Mouse (Mus musculus): ENCODE results near the gene Foxp1.

Gene Foxp1

DNA sequence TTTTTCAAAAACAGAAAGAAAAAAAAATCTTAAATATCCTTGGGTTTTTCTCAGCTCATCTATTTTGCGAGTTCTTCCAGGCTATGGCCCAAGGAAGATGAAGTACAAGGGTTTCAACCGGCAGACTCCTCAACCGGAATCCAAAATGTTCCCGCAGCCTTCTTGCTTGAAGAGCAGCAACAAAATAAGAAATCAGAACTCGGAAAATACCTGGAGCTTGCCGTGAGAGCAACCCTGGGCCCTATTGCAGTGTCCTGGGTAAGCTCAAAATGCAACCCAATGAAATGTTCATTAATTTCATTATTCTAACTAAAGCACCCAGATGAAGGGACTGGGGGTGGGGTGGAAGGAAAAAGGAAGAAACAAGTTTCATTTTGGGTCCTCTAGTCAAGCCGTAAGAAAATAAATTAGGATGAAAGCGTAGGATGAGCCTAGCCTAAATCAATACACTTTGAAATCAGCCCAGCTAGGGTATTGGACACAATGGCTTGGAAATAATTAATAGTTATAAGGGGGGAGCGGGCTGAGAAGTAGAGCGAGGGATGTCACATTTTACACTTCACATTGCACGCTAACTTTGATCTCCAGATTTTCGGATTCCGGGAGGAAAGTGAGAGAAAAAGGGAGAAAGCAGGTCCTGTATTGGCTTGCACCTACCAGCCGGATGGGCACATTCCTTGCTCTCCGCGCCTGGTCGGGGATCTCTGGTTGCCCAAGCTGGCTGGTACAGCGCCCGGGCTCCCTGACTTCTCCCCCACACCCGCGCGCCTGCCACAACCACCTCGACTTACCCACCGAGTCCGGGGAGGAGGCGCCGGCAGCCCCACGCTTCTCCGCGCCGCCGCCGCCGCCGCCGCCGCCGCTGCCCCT, 2.5 kb downstream of the Foxp1 start:
- peak; percentile 45 for DNase-seq

DNA sequence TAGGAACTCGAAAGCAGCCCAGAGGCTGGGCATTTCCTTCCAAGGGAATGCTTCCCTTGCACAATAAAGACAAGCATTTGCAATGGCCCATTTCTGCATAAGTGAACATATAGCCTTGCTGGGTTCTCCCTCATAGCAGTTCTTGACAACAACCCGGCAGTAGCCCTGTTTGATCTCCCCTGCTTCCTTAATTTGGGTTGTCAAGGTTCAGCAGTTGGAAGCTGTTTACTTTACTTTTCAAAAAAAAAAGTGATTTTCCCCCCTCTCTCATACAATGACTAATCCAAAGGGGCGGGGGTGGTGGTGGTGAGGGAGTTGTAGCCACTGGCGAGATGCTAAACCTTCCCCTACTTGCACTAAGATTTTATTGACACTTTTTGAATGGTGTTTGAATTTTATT, 3.5 kb downstream of the Foxp1 start:
- no peak for DNase-seq

DNA sequence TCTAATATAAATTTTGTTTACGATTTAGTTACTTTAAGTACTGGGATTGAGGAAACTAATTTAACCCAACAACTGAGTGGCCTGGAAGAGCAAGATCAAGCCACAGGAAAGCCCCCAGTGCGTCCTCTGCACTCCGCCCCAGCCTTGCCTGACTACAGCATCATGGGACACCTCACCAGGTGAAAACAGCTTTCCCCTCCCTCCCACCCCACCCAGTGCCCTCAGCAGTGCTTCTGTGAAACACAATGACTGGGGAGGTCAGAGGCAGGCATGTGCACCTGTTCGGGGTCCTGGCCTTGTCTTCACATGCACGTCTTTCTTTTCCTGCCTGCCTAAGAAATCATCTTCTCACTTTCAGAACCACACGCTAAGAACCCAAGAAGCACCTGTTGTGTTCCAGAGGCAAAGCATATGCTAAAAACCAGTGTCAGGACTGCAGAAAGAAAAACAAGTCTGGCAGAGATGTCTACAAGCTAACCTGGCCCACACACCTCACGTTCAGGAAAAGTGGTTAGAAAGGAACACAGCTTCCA, 6.8 kb downstream of the Foxp1 start:
- DNase-seq: no peak

DNA sequence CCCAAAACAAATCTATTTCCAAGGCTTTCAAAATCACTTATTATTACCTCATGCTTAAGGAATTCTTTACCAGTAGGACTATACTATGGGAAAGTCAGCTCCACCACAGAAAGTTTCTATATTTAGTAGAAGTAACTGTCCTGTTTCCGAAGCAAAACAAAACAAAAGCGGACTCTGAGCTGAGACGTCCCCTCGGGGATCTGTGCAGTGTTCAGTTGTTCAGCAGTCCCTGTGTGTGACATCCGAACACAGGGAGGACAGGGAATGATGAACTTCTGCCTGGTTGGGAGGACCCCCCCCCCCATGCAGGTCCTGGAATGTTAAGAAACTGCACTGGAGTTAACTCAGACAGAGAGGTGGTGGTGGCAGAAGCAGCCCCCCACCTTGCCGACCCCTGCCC, 10.7 kb downstream of the Foxp1 start:
- DNase-seq: no peak

DNA sequence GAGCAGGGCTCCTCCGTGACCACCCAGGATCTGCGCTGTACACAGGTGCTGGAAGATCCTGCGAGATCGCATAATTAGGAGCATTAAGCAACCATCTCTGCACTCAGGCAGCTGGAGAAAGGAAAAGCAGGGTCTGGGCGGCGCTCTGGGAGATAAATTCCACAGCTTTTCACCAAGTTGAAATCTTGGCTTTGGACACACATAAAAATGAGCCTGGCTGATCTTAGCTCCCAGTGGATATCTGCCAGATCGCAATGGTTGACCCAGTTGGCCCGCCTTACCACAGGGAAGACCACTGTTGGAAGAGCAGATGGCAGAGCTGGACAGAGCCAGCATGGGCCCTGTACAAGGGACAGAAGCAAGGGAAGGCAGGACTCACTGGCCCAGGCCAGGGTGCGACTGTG, 13.3 kb downstream of the Foxp1 start:
- DNase-seq: peak; percentile 30

DNA sequence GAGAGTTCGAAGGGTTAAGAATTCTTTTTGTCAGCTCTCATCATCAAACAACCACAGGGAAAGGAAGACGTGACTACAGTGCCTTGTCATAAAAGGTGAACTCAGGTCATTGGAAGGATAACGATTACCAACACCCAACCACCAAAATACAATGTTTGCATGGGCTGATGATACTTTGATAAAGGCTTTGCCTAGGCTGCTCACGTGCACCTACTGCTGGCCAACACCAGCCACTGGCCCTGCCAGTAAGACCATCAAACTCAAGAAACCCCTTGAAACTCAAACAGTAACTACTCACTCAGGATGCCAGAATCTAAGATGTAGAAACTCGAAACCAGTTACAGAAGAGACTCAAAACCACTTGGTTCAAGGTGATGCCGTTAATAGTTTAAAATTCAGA, 15.7 kb downstream of the Foxp1 start:
- DNase-seq: no peak

DNA sequence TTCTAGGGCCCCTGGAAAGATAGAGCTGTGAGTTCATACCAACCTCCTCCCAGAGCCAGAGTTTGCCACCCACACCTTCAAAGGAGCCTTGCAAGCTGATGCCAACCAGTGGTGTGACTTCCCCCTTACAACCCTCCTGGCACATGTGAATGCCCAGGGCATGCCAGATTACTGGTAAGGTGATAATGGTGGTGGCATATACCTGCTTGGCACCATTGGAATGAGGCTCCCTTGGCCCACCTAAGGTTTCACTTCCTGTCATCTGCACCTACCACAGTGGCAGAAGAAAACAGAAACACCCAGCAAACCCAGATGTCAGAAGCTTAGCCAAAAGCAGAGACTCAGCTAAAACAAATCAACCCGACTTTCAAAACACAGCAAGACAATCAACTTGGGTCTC, 18.8 kb downstream of the Foxp1 start:
- no peak for DNase-seq

DNA sequence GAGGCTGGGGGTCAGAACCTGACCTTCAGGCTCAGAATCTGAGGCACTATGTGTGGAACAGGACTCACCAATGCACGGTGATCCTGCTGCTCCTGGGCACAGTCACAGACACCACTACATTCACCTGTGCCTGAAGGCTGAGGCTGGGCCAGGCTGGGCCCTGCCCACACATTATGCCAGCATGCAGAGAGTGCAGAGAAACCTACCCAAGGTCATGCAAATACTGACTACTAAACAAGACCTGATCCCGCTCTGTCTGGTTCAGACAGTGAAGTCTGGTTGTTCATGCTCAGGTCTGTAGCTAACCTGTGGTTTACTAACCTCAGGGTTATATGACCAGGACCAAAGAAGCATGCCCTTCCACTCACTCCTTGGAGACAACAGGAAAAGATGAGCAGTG, 19.8 kb downstream of the Foxp1 start:
- no peak for DNase-seq

DNA sequence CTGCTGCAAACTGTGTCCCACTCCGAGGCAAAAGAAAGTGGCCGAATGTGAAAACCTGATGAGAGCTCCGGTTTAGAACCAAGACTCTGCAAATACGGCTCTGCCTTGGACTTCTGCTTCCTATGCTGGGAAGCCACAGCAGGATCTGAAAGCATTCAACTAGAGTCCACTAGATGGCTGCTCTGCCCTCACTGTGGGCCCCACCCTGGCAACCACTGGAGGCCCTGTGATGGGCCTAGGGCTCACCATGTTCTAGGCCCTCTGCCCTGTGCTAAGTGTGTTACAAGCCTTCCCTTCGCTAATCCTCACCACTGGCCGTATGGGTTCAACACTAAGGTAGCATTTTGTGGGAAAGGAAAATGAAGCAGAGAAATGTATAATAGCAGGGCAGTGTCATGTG, 20.2 kb downstream of the Foxp1 start:
- no peak for DNase-seq

DNA sequence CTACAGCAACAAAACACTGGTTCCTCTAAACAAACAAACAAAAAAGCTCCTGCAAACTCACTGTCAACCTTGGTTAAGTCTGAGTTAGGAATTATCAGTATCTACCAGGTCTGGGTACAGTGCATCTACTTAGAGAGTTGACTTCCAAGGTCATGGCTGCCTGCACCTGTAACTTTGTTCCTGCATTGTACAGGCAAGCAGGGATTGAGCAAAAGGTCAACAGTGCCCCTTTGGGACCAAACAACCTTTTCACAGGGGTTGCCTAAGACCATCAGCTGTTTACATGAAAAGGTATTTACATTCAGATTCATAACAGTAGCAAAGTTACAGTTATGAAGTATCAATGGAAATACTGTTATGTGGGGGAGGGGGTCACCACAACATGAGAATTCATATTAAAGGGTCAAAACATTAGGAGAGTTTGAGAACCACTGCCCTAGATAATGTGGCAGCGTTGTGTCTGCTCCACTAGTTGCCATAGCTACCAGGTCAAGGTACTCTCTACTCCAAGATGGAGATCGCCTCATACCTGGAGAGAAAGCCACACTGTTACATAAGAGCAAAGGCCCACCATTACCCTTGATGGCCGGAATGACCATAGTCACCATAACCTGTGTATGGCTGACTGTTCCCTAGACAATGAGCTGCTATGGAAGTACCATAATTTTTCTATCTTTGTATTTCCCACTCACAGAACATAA, 21.8 kb downstream of the Foxp1 start:
- no peak for DNase-seq

DNA sequence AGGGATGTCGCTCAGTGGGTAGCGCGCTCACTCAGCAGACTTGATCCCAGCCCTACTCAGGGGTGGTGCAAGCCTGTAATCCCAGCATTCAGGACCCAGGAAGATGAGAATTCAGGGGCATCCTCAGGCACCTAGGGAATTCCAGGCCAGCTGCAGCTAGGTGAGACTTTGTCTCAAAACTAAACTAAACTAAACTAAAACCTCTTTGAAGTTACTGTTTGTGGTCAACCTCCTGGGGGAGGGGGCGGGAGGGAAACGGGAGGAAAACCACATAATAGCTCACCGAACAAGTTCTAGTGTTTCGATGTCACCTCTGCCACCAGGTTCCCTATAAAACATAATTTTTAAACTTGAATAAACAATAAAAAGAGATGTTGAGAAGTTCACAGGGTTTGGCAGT, 24.4 kb downstream of the Foxp1 start:
- no peak for DNase-seq

DNA sequence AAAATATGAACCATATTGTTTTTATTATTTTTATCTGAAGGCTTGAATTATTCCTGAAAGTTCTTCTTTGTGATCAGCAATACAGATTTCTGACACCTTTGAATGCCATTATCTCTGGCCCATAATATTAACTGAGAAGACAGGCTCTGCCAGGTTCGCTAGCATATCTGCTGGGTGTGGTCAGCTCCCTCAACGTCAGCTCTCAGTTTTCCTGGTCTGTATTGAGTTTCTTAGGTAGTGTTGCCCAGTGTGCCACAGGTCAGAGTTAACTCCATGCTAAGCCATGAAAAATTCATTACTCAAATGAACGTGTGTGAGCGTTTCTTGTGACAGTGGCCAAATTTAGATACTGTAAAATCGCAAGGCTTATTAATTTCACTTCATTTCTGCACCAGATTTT, 26.4 kb downstream of the Foxp1 start:
- no peak for DNase-seq

DNA sequence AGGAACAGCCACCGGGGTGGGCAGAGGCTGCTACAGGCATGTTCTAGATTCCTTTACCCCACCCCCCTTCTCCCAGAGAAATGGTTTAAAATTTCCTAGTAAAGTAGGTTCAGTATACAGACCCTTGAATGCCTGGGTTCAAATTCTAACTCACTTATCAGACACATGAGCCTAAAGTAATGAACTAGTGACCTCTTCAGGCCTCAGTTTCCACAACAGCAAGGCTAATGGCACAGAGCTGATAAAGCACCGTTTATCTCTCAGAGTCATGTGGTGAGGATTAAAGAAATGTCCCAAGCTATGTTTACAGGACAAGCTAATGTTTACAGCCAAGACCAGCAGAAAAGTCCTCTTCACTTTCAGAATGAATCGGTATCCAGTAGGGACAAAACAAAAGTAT, 29.6 kb downstream of the Foxp1 start:
- DNase-seq: no peak

DNA sequence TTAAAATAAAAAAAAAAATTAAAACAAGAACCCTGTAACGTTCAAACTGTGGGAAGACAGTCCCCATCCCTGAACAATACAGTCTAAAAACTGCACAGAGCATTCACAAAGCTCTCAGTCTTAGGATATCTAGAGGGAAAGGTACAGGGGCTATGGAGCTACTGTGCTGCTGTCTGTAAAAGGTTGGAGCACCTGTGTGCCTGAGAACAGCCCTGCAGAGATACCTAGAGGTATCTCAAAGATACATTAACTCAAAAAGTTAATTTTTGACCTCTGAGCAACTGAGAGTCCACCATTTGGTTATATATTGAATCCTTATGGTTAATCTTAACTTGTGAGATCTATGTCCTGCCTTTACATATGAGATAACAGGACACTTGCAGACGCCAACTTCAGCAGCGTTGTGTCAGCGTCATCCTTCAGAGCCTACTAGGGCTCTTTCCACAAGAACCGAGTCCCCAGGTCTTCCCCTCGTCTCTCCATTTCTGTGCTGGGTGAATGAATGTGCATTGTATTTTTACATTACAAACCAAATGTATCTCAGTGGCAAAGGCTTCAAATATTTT, 30.5 kb downstream of the Foxp1 start:
- DNase-seq: no peak

DNA sequence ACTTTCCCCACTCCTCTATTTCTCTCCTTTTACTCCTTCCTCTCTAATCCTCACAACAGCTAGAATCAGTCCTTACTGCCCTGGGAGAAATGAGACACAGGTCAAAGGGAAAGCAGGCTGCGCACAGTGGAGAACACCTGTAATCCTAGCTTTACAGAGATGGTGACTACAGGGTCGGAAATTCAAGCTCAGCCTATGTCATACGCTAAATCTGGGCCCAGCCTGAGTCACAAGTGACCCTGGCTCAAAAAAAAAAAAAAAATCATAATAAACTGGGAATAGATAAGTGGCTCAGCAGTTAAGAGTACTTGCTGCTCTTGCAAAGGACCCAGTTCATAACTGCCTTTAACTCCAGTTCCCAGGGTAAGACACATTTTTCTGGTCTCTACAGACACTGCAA, 31.4 kb downstream of the Foxp1 start:
- no peak for DNase-seq

DNA sequence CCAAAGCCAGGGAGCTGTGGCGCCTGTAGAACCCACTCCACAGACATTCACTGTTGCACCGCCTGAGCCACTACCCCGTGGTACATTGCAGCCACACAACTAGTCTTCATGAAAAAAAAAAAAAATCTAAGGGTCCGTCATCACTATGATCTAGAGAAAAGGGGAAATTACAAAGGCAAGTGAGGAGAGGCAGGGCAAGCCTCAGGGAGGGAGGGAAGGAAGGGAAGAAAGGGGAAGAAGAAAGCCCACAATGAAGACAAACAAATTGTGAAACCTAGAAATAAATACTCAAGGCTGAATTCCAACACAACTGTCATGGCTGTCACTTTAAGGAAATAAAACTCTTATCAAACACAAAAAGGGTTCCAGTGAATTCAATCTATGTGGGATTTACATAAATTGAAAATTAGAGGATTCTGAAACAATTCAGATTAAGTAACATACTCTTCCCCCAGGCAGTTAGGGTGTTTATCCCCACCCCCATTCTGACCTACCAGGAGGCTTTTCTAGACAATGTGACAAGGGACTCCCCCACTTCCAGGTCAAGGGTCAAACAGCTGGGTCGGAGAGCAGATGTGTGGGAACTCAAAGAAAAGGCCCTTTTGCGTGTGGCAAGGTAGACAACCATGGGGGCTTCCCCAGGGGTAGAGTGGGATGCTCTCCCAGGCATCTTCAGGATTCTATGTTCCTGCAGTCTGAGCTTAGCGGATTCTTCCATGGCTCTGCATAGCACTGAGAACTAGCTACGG, 32.4 kb downstream of the Foxp1 start:
- DNase-seq: no peak

DNA sequence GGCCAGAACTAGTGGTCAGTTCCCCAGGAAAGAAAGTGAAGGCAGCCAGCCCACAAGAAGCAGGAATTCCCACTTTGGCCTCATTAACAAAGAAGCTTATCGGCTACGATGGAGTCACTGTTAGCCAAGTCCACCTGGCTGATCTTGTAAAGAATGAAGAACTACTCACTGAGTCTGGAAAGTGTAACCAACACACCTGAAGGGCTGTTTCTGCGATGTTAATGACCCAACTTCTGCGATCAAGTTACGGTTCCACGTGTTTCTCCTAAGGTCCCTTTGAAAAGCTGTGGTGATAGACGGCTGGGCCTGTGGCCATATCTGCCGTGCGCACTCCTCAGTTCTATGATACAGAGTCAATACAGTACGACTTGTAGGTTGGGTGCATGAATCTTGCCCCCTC, 33.1 kb downstream of the Foxp1 start:
- DNase-seq: no peak

DNA sequence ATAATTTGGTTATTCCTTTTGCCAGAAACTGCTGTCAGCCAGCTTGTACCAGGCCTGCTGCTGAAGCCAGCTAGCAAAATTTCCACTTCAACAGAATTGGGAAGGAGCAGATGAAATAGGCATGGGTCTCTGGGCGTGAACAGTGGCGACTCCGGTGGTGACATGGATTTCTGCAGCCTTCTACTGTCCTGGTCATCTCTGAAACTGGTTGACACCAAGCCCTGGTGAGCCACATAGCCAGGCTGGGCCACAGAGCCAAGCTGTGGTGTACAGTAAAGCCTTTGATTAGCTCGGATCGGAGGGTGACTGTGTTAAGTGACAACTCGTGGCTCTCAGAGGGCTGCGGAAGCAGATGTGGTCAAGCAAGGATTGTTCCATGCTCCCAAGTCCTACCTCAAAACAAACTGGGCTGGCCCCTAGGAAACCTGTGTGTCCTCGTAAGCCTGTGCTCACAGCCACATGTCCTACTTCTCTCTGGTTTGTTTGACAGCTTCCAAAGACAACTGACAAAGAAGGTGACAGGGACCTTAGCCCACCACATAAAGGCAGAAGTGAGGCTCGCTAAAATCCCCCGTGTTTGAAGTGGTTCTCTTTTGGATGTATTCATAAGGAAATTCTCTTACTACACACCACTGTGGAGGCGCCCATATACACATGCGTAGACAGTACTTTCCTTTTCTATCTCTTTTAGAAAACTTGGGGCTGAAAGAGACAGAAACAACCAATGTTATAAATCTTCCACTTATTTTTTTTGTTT, 36.5 kb downstream of the Foxp1 start:
- DNase-seq: no peak

DNA sequence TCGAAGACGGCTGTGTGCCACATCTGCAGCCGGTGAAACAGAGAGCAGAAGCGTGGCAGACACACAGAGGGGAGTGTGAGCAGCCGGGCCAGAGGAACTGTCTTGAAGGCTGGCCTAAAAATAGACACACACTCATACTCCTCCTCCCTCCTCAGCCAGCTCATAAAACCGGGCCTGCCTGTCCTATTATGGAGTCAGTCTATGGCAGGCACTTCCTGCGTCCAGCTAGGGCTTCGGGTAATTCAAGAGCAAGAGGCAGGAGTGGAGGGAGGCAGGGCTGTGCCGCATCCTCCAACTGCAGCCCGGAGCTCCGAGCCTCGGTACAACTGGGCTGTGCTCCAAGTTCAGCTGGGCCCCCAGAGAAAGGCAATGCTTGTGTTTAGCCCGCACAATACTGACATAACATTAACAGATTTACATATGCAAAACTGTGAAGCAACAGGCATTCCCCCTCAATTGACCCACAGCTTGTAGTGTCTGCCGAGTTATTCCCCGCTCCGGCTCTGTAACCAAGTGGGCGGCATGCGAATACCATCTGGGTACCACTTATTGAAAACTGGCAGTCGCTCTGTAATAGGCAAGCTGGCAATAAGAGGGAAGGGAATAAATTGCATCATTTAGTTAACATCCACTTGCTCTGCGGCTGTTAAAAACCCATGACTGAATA, 37.2 kb downstream of the Foxp1 start:
- DNase-seq: peak; percentile 53

DNA sequence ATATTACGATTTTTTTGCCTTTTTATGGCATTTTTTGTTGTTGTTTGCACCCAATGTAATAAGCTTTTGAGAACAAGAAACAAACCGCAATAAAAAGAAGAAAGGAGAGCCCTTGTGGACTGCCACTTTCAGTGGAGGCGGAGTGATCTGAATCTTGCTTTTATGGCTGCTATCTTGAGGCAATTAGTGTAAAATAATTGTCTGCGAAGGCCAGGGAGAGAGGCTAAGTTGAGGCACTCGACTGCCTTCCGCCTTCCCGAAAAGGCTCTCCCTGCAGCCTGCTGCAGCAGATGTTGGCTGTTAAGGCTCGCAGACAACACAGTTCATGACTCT, 37.7 kb downstream of the Foxp1 start:
- no peak for DNase-seq

DNA sequence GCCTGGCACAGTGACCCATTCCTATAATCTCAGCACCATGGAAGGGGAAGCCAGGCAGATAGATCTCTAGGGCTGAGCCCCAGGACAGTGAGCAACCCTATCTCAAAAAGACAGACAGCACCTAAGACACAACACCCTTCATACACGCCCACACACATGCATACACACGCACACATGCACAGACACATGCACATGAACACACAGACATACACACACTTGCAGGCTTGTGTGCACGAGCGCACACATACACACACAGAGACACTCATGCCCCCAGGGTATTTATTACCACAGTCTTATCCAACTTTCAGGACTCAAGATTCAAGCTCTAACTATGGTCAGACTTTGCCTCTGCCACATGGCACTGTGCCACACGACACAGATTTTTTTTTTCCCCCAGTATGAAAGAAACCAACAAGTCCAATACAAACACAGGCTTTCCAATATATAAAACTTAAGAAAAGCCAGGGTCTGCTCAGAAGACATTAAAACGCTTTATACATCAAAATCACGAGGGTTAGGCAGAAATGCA, 38.3 kb downstream of the Foxp1 start:
- no peak for DNase-seq

DNA sequence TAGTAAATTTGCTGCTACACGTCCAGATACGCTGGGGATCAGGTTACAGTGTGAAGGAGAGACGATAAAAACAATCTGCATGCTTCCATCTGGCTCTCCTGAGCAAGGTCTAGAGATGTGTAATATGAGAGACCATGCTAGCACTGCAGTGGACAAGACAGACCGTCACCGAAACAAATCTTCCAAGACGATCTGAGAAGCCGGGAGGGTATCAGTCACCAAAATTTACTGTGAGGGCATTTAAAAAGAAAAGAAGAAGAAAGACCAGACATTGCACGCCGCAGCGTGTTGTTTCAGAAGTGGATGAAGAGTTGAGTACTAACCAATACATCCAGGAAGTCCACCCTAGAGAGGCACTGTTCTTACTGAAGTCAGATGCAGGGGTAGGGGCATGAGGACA, 39.0 kb downstream of the Foxp1 start:
- DNase-seq: no peak
